Mouse (Mus musculus) small intestine, adult 2 months (tissue): ENCODE data around the gene Itgb5.

Source experiments
- CTCF ChIP-seq: fragments of 200-500 bp; IDR thresholded peaks from 2 replicates; pipeline ENCODE4 v1.5.1; 2012; ENCODE audit warnings: low read depth, mild to moderate bottlenecking, control low read depth, inconsistent platforms, low read length, moderate library complexity, mixed read lengths; ENCODE audit not compliant: insufficient replicate concordance, insufficient read length; ENCODE audit errors: extremely low read depth
- POLR2A ChIP-seq: fragments of 200-500 bp; IDR thresholded peaks from 2 replicates; pipeline ENCODE4 v1.6.1; 2012; ENCODE audit warnings: low read depth, mild to moderate bottlenecking, control low read depth, inconsistent platforms, low read length, moderate library complexity

GRCm38 (mm10) chr16:33985372-33985771 lies 155.9 kb downstream of the Itgb5 start:
- TF ChIP-seq CTCF (no peak), POLR2A (no peak)
